Mouse (Mus musculus) heart, adult 2 months (tissue): ENCODE measurements at regions not wholly inside any gene's neighbourhood (a gene's known extent, or its start where the extent isn't known, plus 50 kb on each side); places are given as distances from the start of the nearest gene placed in this dataset.

ENCODE experiments used
- DNase-seq, 2 experiments: peaks; one replicate each; pipeline ENCODE4 v3.0.0; 2021
- H3K27ac ChIP-seq: fragments of 200-600 bp; 2 replicates; pipeline ENCODE4 v1.8.1; 2022
- H3K27me3 ChIP-seq: fragments of 200-500 bp; 2 replicates; pipeline ENCODE4 v1.6.1; 2012; ENCODE audit warnings: mild to moderate bottlenecking, low read length, inconsistent platforms, mixed read lengths; ENCODE audit not compliant: control insufficient read depth, insufficient read depth
- H3K36me3 ChIP-seq: fragments of 200-500 bp; 2 replicates; pipeline ENCODE4 v1.6.1; 2012; ENCODE audit warnings: low read length, inconsistent platforms; ENCODE audit not compliant: control insufficient read depth, insufficient read depth
- H3K4me1 ChIP-seq: fragments of 200-500 bp; 2 replicates; pipeline ENCODE4 v1.6.1; 2011; ENCODE audit warnings: low read length; ENCODE audit not compliant: control insufficient read depth, insufficient read depth
- H3K4me3 ChIP-seq: fragments of 200-600 bp; 2 replicates; pipeline ENCODE4 v1.8.1; 2022
- H3K79me2 ChIP-seq: fragments of 200-500 bp; replicated peaks from 2 replicates; pipeline ENCODE4 v1.6.1; 2012; ENCODE audit warnings: mild to moderate bottlenecking, inconsistent platforms, low read length, moderate library complexity, mixed read lengths; ENCODE audit not compliant: control insufficient read depth, insufficient read depth
- H3K9ac ChIP-seq: fragments of 200-500 bp; 2 replicates; pipeline ENCODE4 v1.6.1; 2012; ENCODE audit warnings: low read depth, mild to moderate bottlenecking, control low read depth, inconsistent platforms, low read length, mixed read lengths
- CTCF ChIP-seq: fragments of 200-600 bp; IDR thresholded peaks from 2 replicates; pipeline ENCODE4 v1.8.1; 2022; ENCODE audit warnings: antibody characterized with exemption, mild to moderate bottlenecking, moderate library complexity
- EP300 ChIP-seq: fragments of 200-500 bp; IDR thresholded peaks from 2 replicates; pipeline ENCODE4 v1.6.1; 2011; ENCODE audit warnings: low read depth, low read length, control low read depth; ENCODE audit not compliant: insufficient read depth
- POLR2A ChIP-seq: fragments of 200-500 bp; IDR thresholded peaks from 2 replicates; pipeline ENCODE4 v1.6.1; 2011; ENCODE audit warnings: mild to moderate bottlenecking, low read depth, low read length, control low read depth; ENCODE audit not compliant: insufficient read depth
- whole genome bisulfite sequencing: fragments of 180-500 bp; shearing (Covaris S2); methylation state at CpG from one replicate; pipeline ENCODE4 v1.1.7; 2018; 5-methylcytosine and 5-hydroxymethylcytosine counted together
- intact Hi-C: fragments of 180-260 bp; cut with DNase I; formaldehyde crosslinking; loops from one replicate; pipeline ENCODE4 v1.15.1; 2025

GRCm38 (mm10) chr7:125334769-125335168, 109.7 kb upstream of the Kdm8 start:
- Histone ChIP-seq H3K27me3 (no peaks in the 10 kb centered on the region), H3K27ac (no peak overlapping the region), H3K4me3 (no peak overlapping the region), H3K4me1 (no peaks in the 10 kb centered on the region), H3K36me3 (no peaks in the 10 kb centered on the region), H3K79me2 (no peaks in the 10 kb centered on the region), H3K9ac (no peak overlapping the region)
- intact Hi-C loops = no loop called here
- DNase-seq = no peak
- WGBS = 44% methylated on average over 2 of the region's 2 CpGs
- TF ChIP-seq EP300 = no peak
- no peak for TF ChIP-seq POLR2A
- no peak for TF ChIP-seq CTCF

- WGBS = 43% methylated on average over 3 of the region's 3 CpGs
- Histone ChIP-seq H3K79me2 (no peaks in the 10 kb centered on the region), H3K27ac (no peak overlapping the region), H3K4me1 (no peaks in the 10 kb centered on the region), H3K36me3 (no peaks in the 10 kb centered on the region), H3K4me3 (no peak overlapping the region), H3K9ac (no peak overlapping the region), H3K27me3 (no peaks in the 10 kb centered on the region)
- DNase-seq = no peak
- TF ChIP-seq EP300 (no peak), POLR2A (no peak), CTCF (no peak)
- intact Hi-C loops = no loop called here
Observed at GRCm38 (mm10) chr7:125335586-125336165, 108.8 kb upstream of the Kdm8 start.

GRCm38 (mm10) chr7:125336826-125337225, 107.7 kb upstream of the Kdm8 start:
- no peaks in the 10 kb centered on the region for H3K4me1 ChIP-seq
- no peak overlapping the region for H3K9ac ChIP-seq
- no peak overlapping the region for H3K27ac ChIP-seq
- intact Hi-C loops = no loop called here
- no peak for TF ChIP-seq CTCF
- no peak for TF ChIP-seq EP300
- no peak for TF ChIP-seq POLR2A
- 72% methylated on average over 3 of the region's 3 CpGs for WGBS
- H3K27me3 ChIP-seq = no peaks in the 10 kb centered on the region
- H3K4me3 ChIP-seq = no peak overlapping the region
- no peaks in the 10 kb centered on the region for H3K79me2 ChIP-seq
- DNase-seq = no peak
- H3K36me3 ChIP-seq = no peaks in the 10 kb centered on the region

- Histone ChIP-seq H3K27ac (no peak overlapping the region), H3K36me3 (no peaks in the 10 kb centered on the region), H3K27me3 (no peaks in the 10 kb centered on the region), H3K4me3 (no peak overlapping the region), H3K4me1 (no peaks in the 10 kb centered on the region), H3K9ac (no peak overlapping the region), H3K79me2 (no peaks in the 10 kb centered on the region)
- intact Hi-C loops = no loop called here
- TF ChIP-seq POLR2A (no peak), EP300 (no peak), CTCF (no peak)
- DNase-seq = no peak
- WGBS = 83% methylated on average over 6 of the region's 6 CpGs
Observed at GRCm38 (mm10) chr7:125338177-125338751, 106.2 kb upstream of the Kdm8 start.

GRCm38 (mm10) chr7:125340326-125340905, 104.1 kb upstream of the Kdm8 start:
- Histone ChIP-seq H3K36me3 (no peaks in the 10 kb centered on the region), H3K27ac (no peak overlapping the region), H3K4me3 (no peak overlapping the region), H3K27me3 (no peaks in the 10 kb centered on the region), H3K9ac (no peak overlapping the region), H3K79me2 (no peaks in the 10 kb centered on the region), H3K4me1 (no peaks in the 10 kb centered on the region)
- 80% methylated on average over 14 of the region's 14 CpGs for WGBS
- intact Hi-C loops = no loop called here
- DNase-seq = no peak
- TF ChIP-seq CTCF = no peak
- TF ChIP-seq EP300 = no peak
- no peak for TF ChIP-seq POLR2A

- intact Hi-C loops = no loop called here
- TF ChIP-seq POLR2A (no peak), EP300 (no peak), CTCF (no peak)
- no peaks in the 10 kb centered on the region for H3K79me2 ChIP-seq
- no peak overlapping the region for H3K9ac ChIP-seq
- 75% methylated on average over 3 of the region's 3 CpGs for WGBS
- H3K27ac ChIP-seq = no peak overlapping the region
- no peak overlapping the region for H3K4me3 ChIP-seq
- no peak for DNase-seq
- no peaks in the 10 kb centered on the region for H3K4me1 ChIP-seq
- no peaks in the 10 kb centered on the region for H3K36me3 ChIP-seq
- no peaks in the 10 kb centered on the region for H3K27me3 ChIP-seq
Observed at GRCm38 (mm10) chr7:125349606-125350005, 94.9 kb upstream of the Kdm8 start.
